Mouse (Mus musculus) hindbrain, embryonic 16.5 days (tissue): Measurements from ENCODE around the gene Rps21. TPM values are rescaled to one million over a fixed set of nuclear protein-coding genes. Genes with fewer than 3 reads are reported as not detected.

ENCODE experiments used
- ATAC-seq: fragments of 200-750 bp; cut with Nextera tagmentation; 2 replicates; pipeline ENCODE4 v1.8.0; 2017; ENCODE audit warnings: moderate TSS enrichment, moderate library complexity
- H3K27ac ChIP-seq: fragments of 300-500 bp; sonication (generic); 2 replicates; pipeline ENCODE4 v1.5.1; 2014; ENCODE audit warnings: low read depth, mild to moderate bottlenecking, control low read depth, low read length, moderate library complexity
- H3K27me3 ChIP-seq: fragments of 300-500 bp; sonication (generic); replicated peaks from 2 replicates; pipeline ENCODE4 v1.6.1; 2014; ENCODE audit warnings: low read length; ENCODE audit not compliant: control insufficient read depth, insufficient read depth
- H3K36me3 ChIP-seq: fragments of 300-500 bp; sonication (generic); 2 replicates; pipeline ENCODE4 v1.6.1; 2014; ENCODE audit warnings: mild to moderate bottlenecking, low read length, moderate library complexity, mixed read lengths; ENCODE audit not compliant: control insufficient read depth, insufficient read depth
- H3K4me1 ChIP-seq: fragments of 300-500 bp; sonication (generic); 2 replicates; pipeline ENCODE4 v1.6.1; 2014; ENCODE audit warnings: low read depth, low read length; ENCODE audit not compliant: control insufficient read depth, insufficient read depth
- H3K4me2 ChIP-seq: fragments of 300-500 bp; sonication (generic); 2 replicates; pipeline ENCODE4 v1.6.1; 2014; ENCODE audit warnings: mild to moderate bottlenecking, low read length, control low read depth, moderate library complexity
- H3K4me3 ChIP-seq: fragments of 300-500 bp; sonication (generic); 2 replicates; pipeline ENCODE4 v1.5.1; 2014; ENCODE audit warnings: mild to moderate bottlenecking, low read length, control low read depth, moderate library complexity
- H3K9ac ChIP-seq: fragments of 300-500 bp; sonication (generic); 2 replicates; pipeline ENCODE4 v1.6.1; 2014; ENCODE audit warnings: low read depth, mild to moderate bottlenecking, control low read depth, low read length, moderate library complexity
- H3K9me3 ChIP-seq: fragments of 300-500 bp; sonication (generic); 2 replicates; pipeline ENCODE4 v1.6.1; 2014; ENCODE audit warnings: mild to moderate bottlenecking, low read length, moderate library complexity; ENCODE audit not compliant: control insufficient read depth
- WGBS: fragments of 180-500 bp; shearing (Covaris S2); extraction: QIAGEN DNeasy Blood & Tissue Kit; methylation state at CpG from one replicate; pipeline ENCODE4 v1.1.7; 2014; 5-methylcytosine and 5-hydroxymethylcytosine counted together
- polyA plus RNA-seq: library from polyadenylated mRNA; unstranded; fragments of >200 nt; fragmentation: Nextera tagmentation; extraction: Ambion mirVana; gene quantifications from 2 replicates; pipeline ENCODE4 v1.2.1, GENCODE M21; 2015

The Rps21 gene
- polyA plus RNA-seq, 1 experiment from 2014 or later = 282 TPM

GRCm38 (mm10) chr2:180227262-180228059, 29.7 kb upstream of the Rps21 start:
- no peak overlapping the region for H3K9ac ChIP-seq
- peaks cover 27% of the 10 kb centered on the region for H3K27me3 ChIP-seq
- H3K4me2 ChIP-seq = peak overlapping the region; percentile 26
- peak; percentile 29; the same call in 1 of the 2 replicates for ATAC-seq
- WGBS = 2% methylated on average over 21 of the region's 21 CpGs
- H3K9me3 ChIP-seq = no peaks in the 10 kb centered on the region
- 0 out of 2 replicates have a peak overlapping the region, but pooled peaks have one; percentile 3 for H3K4me3 ChIP-seq
- H3K36me3 ChIP-seq = no peaks in the 10 kb centered on the region
- no peak overlapping the region for H3K27ac ChIP-seq
- peaks cover 29% of the 10 kb centered on the region for H3K4me1 ChIP-seq

- H3K4me2 ChIP-seq = no peak overlapping the region
- ATAC-seq = no peak
- H3K9me3 ChIP-seq = no peaks in the 10 kb centered on the region
- H3K4me3 ChIP-seq = no peak overlapping the region
- H3K27ac ChIP-seq = no peak overlapping the region
- no peak overlapping the region for H3K9ac ChIP-seq
- H3K27me3 ChIP-seq = peaks cover 26% of the 10 kb centered on the region
- H3K36me3 ChIP-seq = no peaks in the 10 kb centered on the region
- WGBS = 48% methylated on average over 6 of the region's 6 CpGs
- peaks cover 29% of the 10 kb centered on the region for H3K4me1 ChIP-seq
Observed at GRCm38 (mm10) chr2:180228060-180228458, 29.1 kb upstream of the Rps21 start.

GRCm38 (mm10) chr2:180228592-180228991, 28.6 kb upstream of the Rps21 start:
- H3K9ac ChIP-seq = no peak overlapping the region
- H3K36me3 ChIP-seq = no peaks in the 10 kb centered on the region
- no peak overlapping the region for H3K4me3 ChIP-seq
- H3K27me3 ChIP-seq = peaks cover 22% of the 10 kb centered on the region
- H3K27ac ChIP-seq = no peak overlapping the region
- 53% methylated on average over 7 of the region's 7 CpGs for WGBS
- H3K4me1 ChIP-seq = peaks cover 29% of the 10 kb centered on the region
- no peaks in the 10 kb centered on the region for H3K9me3 ChIP-seq
- no peak overlapping the region for H3K4me2 ChIP-seq
- ATAC-seq = no peak

- ATAC-seq = no peak
- Histone ChIP-seq H3K27ac (no peak overlapping the region), H3K9me3 (no peaks in the 10 kb centered on the region), H3K36me3 (no peaks in the 10 kb centered on the region), H3K27me3 (peaks cover 22% of the 10 kb centered on the region), H3K4me1 (peaks cover 29% of the 10 kb centered on the region), H3K9ac (no peak overlapping the region), H3K4me2 (no peak overlapping the region), H3K4me3 (no peak overlapping the region)
- 80% methylated on average over 3 of the region's 3 CpGs for WGBS
Observed at GRCm38 (mm10) chr2:180229129-180229528, 28.0 kb upstream of the Rps21 start.

GRCm38 (mm10) chr2:180230482-180230881, 26.7 kb upstream of the Rps21 start:
- WGBS = 69% methylated on average over 4 of the region's 4 CpGs
- Histone ChIP-seq H3K4me3 (no peak overlapping the region), H3K27ac (no peak overlapping the region), H3K4me1 (peaks cover 23% of the 10 kb centered on the region), H3K36me3 (no peaks in the 10 kb centered on the region), H3K9me3 (no peaks in the 10 kb centered on the region), H3K4me2 (no peak overlapping the region), H3K9ac (no peak overlapping the region), H3K27me3 (peaks cover 12% of the 10 kb centered on the region)
- ATAC-seq = no peak

GRCm38 (mm10) chr2:180233101-180233904, 23.9 kb upstream of the Rps21 start:
- no peak for ATAC-seq
- no peak overlapping the region for H3K4me2 ChIP-seq
- H3K4me1 ChIP-seq = peaks cover 5% of the 10 kb centered on the region; the same call in 1 of the 2 replicates
- H3K27ac ChIP-seq = no peak overlapping the region
- no peak overlapping the region for H3K9ac ChIP-seq
- H3K36me3 ChIP-seq = no peaks in the 10 kb centered on the region
- H3K27me3 ChIP-seq = no peaks in the 10 kb centered on the region
- 88% methylated on average over 7 of the region's 7 CpGs for WGBS
- H3K9me3 ChIP-seq = no peaks in the 10 kb centered on the region
- no peak overlapping the region for H3K4me3 ChIP-seq

GRCm38 (mm10) chr2:180234353-180234752, 22.8 kb upstream of the Rps21 start:
- Histone ChIP-seq H3K9ac (no peak overlapping the region), H3K4me3 (no peak overlapping the region), H3K36me3 (no peaks in the 10 kb centered on the region), H3K27me3 (no peaks in the 10 kb centered on the region), H3K27ac (no peak overlapping the region), H3K9me3 (no peaks in the 10 kb centered on the region), H3K4me2 (no peak overlapping the region), H3K4me1 (no peaks in the 10 kb centered on the region)
- WGBS = over 99% methylated on average over 8 of the region's 8 CpGs
- no peak for ATAC-seq

GRCm38 (mm10) chr2:180234980-180235379, 22.2 kb upstream of the Rps21 start:
- H3K36me3 ChIP-seq = no peaks in the 10 kb centered on the region
- H3K4me1 ChIP-seq = no peaks in the 10 kb centered on the region
- H3K27me3 ChIP-seq = no peaks in the 10 kb centered on the region
- ATAC-seq = no peak
- no peak overlapping the region for H3K9ac ChIP-seq
- H3K4me2 ChIP-seq = no peak overlapping the region
- WGBS = 51% methylated on average over 6 of the region's 6 CpGs
- no peaks in the 10 kb centered on the region for H3K9me3 ChIP-seq
- no peak overlapping the region for H3K27ac ChIP-seq
- no peak overlapping the region for H3K4me3 ChIP-seq

- H3K36me3 ChIP-seq = no peaks in the 10 kb centered on the region
- H3K4me2 ChIP-seq = no peak overlapping the region
- H3K4me1 ChIP-seq = no peaks in the 10 kb centered on the region
- no peaks in the 10 kb centered on the region for H3K9me3 ChIP-seq
- no peaks in the 10 kb centered on the region for H3K27me3 ChIP-seq
- H3K4me3 ChIP-seq = no peak overlapping the region
- H3K9ac ChIP-seq = no peak overlapping the region
- no peak for ATAC-seq
- 90% methylated on average over 4 of the region's 4 CpGs for WGBS
- H3K27ac ChIP-seq = no peak overlapping the region
Observed at GRCm38 (mm10) chr2:180235788-180236187, 21.4 kb upstream of the Rps21 start.
